Mouse (Mus musculus) left cerebral cortex, postnatal 36 days (tissue): ENCODE measurements around the gene Ddit4. TPM values are rescaled to one million over a fixed set of nuclear protein-coding genes. Genes with fewer than 3 reads are reported as not detected.

Experiments used
- DNase-seq, 2 experiments: peaks; one replicate each; pipeline ENCODE4 v3.0.0; 2021 to 2022; ENCODE audit warnings: low spot score in 2 of 2, mixed read lengths in 1 of 2
- intact Hi-C: fragments of 180-260 bp; cut with DNase I; formaldehyde crosslinking; loops from one replicate; pipeline ENCODE4 v1.15.1; 2025
- total RNA-seq, 2 experiments: library from RNA; stranded (reverse); gene quantifications; 2 replicates each; pipeline ENCODE4 v1.2.3; 2021

Gene Ddit4
- total RNA-seq, 2 experiments from 2014 or later = 33.5 to 58.5 TPM

DNA sequence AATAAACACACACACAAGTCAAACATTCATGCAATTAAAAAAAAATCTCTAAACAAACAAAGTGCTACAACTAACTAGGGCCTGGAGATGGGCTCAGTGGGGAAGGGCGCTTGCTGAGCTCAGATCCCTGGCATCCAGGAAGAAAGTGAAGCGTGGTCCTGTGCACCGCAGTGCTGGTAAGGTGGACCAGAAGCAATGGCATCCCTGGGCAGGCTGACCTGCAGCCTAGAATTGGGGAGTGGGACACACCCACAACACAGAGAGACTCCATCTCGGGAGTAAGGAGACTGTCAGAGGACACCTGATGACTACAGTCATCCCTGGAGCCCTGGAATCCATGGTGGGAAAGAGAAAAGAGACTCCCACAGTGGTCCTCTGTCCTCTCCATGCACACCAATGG is 21.8 kb upstream of the Ddit4 start:
- no peak for DNase-seq
- intact Hi-C loops = no loop called here

DNA sequence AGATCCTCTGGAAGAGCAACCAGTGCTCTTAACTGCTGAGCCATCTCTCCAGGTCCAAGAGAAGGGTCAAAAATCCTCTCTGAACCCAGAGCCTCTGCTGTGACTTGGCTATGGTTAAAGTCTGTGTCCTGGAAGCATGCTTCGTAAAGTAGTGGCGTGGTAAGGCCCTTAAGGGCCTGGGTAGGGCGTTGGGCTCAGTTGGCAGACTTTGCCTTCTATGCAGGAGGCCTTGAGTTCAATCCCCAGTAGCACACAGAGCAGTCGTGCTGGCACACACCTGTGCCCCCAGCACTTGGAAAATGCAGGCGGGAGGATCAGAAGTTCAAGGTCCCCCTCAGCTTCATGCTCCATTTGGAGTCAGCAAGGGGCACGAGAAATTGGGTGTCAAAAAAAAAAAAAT is 21.4 kb upstream of the Ddit4 start:
- DNase-seq = no peak
- intact Hi-C loops = no loop called here

DNA sequence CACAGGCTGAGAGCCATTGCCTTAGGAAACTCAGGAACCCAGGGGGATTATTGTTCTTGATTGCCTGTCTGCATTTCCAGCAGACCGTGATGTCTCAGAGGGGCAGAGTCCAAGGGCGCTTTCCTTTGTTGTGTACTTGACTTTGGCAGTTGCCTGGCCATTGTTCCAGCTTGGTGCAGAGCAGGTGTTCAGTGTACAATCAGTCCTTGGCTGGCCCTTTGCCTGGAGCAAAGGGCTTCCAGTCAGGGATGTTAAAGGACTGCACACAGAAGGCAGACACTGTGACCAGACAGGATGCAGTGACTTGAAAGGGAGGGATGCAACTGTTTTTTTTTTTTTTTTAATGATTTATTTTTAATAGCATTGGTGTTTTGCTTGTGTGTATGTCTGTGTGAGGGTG is 20.9 kb upstream of the Ddit4 start:
- DNase-seq = no peak
- intact Hi-C loops = no loop called here

DNA sequence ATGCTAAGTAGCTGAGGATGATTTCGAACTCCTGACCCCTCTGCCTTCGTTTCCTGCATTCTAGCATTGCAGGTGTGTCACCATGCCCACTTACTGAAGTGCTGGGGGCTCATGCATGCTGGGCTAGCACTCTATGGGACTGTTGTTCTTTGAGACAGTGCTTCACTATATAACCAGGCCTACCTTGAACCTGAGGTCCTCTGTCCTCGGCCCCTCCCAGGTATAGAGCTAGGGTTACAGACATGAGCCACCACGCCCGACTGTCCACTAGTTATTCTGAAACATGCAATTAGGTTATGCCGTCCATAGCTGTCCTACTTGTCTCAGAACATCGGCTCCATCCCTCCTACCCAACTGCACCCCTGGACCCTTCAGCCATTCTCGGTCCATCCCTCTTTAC is 20.2 kb upstream of the Ddit4 start:
- DNase-seq = no peak
- intact Hi-C loops = no loop called here

DNA sequence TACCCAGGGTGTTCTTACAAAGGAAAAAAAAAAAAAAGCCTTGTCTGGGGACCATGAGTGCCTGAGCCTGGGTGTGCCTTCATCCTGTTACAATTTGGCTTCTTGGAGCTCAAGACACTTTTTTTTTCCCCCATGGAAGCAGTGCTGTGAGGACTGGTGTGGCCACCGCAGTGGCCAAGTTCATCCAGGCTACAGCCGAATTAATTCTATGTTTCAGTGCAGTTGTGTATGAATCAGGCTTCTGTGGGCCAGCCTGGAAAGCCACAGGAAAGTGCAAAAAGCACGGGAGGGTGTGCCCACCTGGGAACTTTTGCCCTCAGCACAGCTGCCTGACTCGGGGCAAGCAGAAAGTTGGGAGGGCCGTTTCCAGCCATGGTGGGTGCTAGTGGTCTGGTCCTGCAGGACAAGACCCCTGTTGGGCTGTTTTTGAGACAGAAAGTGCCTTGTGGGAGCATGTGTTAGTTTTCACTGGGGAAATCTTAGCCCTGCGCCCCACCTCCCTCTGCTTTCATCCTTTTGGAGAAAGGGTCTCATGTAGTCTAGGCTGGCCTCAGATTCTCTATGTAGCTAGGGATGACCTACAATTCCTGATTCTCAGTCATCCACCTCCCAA is 18.9 kb upstream of the Ddit4 start:
- no peak for DNase-seq
- intact Hi-C loops = no loop called here

DNA sequence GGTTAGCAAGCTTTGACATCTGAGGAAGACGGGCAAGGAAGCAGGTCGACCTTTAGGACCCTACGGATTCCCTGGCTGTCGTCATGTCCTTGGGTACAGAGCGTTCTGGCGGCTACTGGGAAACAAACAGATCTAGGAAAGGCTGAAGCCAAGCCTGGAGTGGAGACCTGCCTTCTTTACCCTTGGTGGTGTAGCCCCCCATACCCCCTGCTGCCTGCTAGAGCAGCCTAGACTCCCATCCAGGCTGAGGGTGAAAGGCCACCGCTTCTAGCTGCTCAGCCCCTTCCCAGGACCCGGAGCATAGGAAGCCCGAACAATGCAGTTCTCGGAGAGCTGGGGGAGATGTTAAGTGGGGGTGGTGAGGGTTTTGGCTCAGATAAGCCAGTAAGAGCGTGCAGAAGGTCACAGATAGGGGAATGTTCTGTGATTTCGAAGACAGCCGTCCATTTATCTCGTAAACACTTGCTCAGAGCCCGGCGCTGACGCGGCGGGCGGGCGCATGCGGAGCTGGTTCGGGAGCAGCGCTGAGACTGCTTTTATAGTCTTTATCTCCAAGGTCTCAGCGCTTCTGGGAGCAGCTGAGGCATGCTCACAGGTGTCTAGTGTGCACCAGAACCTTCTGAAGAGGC is 18.3 kb upstream of the Ddit4 start:
- DNase-seq = peak; percentile 80 to 83
- intact Hi-C loops = loop anchor here (2.0 kb wide), 1 partner anchor 17 kb away; no protein-coding TSS in a partner anchor

DNA sequence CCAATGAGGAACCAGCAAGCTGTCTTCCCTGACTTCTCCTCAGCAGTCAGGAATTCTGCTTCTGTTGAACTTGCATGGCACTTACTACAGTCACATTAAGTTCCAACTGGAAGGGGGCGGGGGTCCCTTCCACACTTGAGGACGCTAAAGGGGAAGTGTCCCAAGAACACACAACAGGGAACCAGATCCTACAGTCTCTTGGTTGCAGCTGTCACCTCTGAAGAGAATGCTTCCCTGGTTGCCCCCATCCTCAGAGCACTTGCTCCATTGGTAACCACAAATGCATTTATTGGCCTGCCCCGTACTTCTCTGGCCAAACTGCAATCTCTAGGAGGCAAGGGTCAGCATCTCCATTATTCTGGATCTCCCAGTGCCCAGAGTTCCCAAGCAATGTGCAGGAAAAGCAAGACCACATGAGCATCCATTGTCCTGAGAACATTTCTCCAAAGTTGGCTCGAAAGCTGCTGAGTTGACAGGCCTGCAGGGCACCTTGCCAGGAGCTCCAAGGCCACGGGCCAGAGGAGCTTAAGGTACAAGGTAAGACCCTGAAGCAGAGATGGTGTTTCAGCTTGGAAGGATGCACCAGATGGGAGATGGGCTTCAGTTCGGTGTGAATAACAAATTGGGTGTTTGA is 15.8 kb upstream of the Ddit4 start:
- no peak for DNase-seq
- intact Hi-C loops = no loop called here

DNA sequence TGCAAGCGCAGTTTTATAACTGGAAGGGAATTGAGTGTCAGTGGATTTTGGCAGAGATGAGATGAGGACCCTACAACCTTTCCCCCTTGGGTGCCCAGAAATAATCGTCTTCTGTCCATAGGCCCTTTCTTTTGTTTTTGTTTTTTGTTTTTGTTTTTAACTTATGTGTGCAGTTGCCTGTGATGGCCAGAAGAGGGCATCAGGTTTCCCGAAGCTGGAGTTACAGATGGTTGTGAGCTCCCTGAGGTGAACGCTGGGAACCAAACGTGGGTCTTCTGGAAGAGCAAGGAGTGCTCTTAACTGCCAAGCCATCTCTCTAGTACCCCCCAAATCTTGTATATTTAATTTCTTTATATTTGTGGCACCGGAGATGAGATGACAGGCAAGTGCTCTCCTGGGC is 15.1 kb upstream of the Ddit4 start:
- no peak for DNase-seq
- intact Hi-C loops = no loop called here

DNA sequence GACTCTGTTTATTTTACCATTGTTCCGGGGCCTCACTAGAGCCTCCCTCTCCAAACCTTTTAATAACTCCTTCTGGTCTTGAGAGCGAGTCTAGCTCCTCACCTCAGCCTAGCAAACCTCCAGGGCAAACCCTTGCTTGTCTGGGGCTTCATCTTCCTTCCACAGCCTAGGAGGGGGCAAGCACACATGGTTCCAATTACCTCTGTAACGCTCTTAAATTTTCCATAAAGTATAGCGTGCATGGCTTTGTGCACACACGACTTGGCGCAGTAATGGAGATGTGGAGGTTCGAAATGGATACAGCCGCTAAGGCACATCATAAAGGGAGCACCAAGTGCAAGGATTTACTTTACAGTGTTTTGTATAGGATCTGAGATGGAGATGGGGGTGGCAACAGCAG is 14.2 kb upstream of the Ddit4 start:
- DNase-seq = no peak
- intact Hi-C loops = no loop called here

DNA sequence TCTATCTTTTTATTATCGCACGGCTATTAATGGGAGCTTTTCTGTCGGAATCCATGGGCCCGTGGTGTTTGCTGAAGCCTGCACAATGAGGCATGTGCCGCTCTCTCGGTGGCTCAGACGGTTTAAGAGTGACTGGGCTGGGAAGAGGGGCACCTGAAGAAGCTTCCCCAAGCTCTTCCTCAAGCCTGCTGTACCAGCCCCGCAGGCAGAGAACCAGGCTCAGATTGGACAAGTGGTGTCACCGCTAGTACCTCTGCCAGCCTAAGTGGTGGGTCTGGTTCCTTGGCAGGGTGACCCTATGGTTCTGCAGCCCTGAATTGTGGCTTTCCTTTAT is 13.7 kb upstream of the Ddit4 start:
- DNase-seq = no peak
- intact Hi-C loops = no loop called here

DNA sequence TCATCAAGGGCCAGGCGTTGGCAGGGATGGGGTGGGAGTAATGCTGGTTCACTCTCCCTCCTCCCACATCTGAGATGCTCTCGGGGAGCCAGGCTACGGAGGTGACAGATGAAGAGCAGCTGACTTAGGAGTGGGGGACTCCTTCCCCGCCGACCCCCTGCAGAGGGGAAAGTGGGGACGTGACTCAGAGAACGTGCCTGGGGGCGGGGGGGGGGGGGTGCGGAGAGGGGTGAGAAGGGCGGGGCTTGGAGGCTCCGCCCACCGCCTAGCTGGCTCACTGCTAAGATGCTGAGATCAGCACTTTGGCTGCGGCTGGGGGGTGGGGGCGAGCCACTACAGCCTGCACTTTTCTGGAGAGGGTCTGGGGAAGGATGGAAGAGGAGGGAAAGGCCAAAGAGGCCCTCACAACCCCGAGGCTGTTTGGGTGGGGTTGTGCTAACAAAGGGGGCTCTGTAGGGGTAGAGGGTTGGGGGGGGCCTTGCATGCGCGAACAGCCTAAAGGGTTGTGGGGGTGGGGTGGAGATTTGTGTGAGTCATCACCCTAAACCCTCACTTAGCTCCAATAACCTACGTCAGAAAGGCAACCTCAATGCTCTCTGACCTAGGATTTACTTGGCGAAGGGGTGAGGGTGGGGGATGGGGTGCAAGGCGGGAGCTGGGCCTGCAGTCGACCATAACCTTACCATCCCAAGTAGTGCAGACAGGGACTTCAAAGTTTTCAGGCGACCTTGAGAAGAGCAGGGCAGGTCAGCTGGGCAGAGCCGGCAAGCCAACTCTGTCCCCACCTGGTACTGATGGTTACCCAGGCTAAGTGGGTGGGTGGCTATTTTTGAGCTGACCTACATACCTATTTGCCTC is 13.1 kb upstream of the Ddit4 start:
- no peak for DNase-seq
- intact Hi-C loops = no loop called here

DNA sequence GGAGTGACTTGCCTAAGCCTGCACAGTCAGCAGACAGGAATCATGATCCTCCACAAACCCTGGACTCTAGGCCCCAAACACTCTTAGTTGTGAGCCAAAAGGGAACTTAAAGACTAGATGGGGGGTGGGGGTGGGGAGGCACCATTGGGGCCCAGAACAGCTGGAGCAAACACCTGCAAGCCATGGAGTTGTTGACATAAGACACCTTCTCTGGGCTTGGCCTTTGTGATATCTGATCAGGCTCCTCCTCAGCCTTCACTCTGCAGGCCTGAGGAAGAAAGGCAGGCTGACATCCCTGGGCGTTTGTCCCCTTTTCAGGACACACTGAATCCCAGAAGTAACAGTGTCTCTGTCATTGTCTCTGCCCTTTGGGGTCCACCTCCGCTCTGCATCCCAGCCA is 12.0 kb upstream of the Ddit4 start:
- no peak for DNase-seq
- intact Hi-C loops = no loop called here

DNA sequence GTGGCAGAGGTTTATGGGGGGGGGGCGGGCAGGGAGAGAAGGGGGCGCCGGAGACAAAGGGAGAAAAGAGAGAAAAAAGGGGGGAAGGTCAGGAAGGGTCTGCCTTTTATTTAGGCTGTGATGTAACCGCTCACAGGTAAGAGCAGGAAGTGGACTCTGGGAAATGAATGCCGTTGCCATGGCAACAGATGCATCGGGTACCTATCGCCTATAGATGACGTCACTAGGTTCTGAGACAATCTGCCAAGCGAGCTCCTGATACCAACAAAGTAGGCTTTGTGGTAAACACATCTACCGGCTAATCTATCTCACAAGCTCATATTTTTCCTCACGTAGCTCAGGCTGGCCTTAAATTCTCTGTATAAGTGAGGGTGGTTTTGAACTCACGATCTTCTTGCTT is 7.9 kb upstream of the Ddit4 start:
- no peak for DNase-seq
- intact Hi-C loops = no loop called here

DNA sequence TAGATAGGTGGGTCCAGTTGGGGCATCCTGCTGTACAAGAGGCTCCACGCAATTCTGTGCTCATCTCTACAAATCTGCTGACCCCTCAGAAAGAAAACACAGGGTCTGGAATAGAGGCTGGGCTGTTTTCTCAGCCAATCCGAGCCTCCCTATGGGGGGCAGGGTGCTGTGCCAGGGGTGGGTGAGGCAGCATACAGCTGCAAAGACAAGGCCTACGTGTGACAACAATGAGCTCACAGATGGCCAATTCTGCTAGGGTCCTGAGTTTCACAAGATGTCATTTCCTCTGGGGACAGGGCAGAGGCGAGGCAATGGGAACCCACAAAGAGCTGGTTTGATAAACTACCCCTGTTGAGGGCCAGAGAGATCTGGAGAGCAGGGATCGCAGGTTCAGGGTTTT is 6.8 kb upstream of the Ddit4 start:
- DNase-seq = no peak
- intact Hi-C loops = no loop called here

DNA sequence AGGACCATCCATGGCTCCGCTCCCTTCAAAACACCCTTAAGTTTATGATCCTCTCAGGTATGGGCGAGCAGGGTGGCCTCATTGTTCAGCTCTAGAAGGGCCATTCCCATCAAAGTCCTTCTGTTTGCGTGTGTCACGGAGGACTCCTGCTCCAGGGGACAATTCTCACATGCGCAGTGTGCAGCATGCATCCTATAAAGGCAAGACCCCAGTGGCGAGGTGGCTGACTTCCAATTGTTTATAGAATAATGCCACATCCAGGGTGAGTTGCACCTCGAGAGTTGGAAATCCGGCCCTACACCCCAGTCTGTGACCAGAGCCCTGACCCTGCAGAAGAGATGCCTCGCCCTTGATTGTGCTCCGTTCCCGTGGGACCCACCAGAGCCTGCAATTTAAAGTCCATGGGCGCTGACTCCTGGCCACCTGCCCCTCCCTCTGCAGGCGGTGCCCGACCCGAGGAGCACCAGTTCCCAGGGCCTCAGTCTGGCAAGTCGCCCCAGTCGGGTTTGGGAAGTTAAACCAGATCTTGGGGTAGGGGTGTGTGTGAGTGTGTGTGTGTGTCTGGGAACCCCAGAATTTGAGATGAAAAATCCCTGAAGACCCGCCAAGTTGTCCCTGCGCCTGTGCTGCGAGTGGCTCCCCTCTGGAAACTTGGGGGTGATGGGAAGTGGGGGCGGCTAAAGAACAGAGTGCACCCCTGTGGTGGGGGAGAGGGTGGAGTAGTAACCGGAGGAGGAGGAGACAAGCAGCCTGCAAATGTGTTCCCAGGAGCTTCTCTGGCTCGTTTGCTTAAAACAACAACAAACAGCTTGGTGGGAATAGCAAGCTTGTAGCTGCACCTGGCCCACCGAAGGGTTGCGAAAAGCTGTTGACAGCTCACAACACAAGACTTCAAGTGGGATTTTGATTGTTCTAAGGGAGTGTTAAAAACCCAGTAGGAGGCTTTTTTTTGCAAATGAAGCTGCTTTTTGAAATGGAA is 5.8 kb upstream of the Ddit4 start:
- DNase-seq = peak; percentile 47 to 59
- intact Hi-C loops = no loop called here

DNA sequence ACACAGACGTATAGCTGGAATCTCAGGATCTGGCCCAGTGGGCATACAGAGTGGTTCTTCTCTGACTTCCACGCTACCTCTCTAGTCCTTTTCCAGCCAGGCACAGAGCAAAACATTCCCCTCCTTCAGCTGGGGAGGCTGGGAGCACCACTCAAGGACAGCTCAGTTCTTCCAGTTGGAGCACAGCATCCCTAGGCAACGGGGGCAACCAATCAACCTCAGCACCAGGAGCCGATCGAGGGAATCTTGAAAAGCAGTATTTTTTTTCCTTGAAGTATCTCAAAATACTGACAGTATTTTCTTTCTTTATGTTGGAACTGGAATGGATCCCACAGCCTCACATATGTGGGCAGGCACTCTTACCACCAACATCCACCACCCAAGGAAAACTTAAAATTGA is 5.0 kb upstream of the Ddit4 start:
- DNase-seq = no peak
- intact Hi-C loops = no loop called here

DNA sequence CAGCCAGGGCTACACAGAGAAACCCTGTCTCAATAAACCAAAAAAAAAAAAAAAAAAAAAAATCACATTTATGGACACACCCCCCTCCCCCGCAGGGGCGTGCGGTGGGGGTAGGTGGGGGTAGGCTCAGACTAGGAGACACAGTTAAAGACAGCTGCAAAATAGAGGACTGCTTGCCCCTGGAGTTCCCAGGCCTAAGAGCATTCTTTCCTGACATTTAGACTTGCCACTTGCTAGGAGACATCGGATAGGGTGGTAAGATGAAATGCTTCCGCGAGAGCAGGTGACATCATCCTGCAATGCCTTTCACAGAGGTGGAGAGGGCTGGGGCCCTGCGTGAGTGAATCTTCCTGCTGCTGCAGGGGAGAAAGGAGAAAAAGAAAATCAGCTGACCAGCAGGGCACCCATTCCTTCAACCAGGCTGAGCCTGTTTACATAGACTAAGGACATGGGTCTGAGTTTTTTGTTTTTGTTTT is 2.0 kb upstream of the Ddit4 start:
- no peak for DNase-seq
- intact Hi-C loops = loop anchor here (2.0 kb wide), 1 partner anchor 15 kb away; no protein-coding TSS in a partner anchor

DNA sequence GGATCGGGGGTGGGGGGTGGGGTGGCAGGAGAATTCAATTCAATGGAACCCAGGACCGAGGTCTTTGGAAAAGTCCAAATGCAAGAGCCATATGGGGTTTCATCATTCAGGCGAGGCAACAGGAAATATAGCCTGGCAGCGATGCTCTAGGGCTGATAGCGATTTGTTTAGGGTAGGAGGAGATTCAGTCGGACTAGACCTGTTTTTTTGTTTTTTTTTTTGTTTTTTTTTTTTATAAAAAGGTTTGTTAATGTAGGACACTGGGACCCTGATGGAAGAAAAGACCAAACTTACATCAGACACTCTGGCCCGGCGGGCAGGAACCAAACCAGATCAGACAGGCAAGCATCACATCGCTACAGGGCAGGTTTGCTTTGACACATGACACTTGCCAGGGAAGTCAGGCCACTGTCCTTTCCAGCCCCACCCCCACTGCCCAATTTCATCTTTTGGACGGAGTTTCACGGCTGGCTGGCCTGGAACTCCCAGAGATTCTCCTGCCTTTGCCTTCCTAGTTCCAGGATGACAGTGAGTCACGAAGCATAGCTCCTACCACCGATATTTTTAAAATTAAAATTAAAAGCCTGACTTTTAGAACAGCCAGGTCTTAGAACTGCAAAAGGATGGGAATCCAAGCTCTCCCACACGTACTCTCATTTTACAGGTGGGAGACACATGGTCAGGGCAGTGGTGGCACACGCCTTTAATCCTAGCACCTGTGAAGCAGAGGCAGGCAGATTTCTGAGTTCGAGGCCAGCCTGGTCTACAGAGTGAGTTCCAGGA is 1.3 kb upstream of the Ddit4 start:
- intact Hi-C loops = loop anchor here (2.0 kb wide), 1 partner anchor 16 kb away; no protein-coding TSS in a partner anchor
- DNase-seq = no peak
